Comparison of ENCODE assay signal across 7 mouse cellular contexts in genomic region chr7:64287414-64288091, GRCm38 (mm10). TPM values are rescaled to one million over a fixed set of nuclear protein-coding genes. Genes with fewer than 3 reads are reported as not detected.
DNase-seq lines count a peak whose midpoint lies in the region; ATAC-seq lines count a peak whose summit lies in the region.

Gene Mtmr10, plus strand, starts transcription at chr7:64287653.

- H3K27me3 ChIP-seq in embryonic facial prominence, embryonic 11.5 days (ENCODE audit: control insufficient read depth, insufficient read depth, low read length), result no peaks in the 10 kb centered on the region
- H3K27me3 ChIP-seq in limb, embryonic 10.5 days (ENCODE audit: low read depth, poor library complexity, severe bottlenecking), result no peaks in the 10 kb centered on the region
- no peaks in the 10 kb centered on the region for H3K27me3 ChIP-seq in midbrain, embryonic 13.5 days

- H3K4me3 ChIP-seq in embryonic facial prominence, embryonic 11.5 days (ENCODE audit: low read depth, low read length), result peak within 1 kb of the TSS; percentile 53
- peak within 1 kb of the TSS; percentile 87 for H3K4me3 ChIP-seq in limb, embryonic 10.5 days
- H3K4me3 ChIP-seq in midbrain, embryonic 13.5 days (replicated peaks), result peak within 1 kb of the TSS; percentile 88

- peak; percentile 96 for ATAC-seq in embryonic facial prominence, embryonic 11.5 days (replicated peaks; ENCODE audit: insufficient number of reproducible peaks, low FRiP score, low TSS enrichment, low read depth)
- ATAC-seq in granulocyte monocyte progenitor cell, adult 5-6 weeks (replicated peaks; ENCODE audit: poor library complexity, severe bottlenecking), result peak; percentile 98
- peak; percentile 98 for ATAC-seq in midbrain, embryonic 13.5 days

- H3K4me2 ChIP-seq in embryonic facial prominence, embryonic 11.5 days (ENCODE audit: low read depth, low read length), result peak within 1 kb of the TSS; percentile 57
- peak within 1 kb of the TSS; percentile 65 for H3K4me2 ChIP-seq in midbrain, embryonic 13.5 days (replicated peaks)

- peak; percentile 99 for DNase-seq in adrenal gland, postnatal 14 days
- peak; percentile 97 for DNase-seq in embryonic facial prominence, embryonic 11.5 days (ENCODE audit: low spot score)
- peak; percentile 98 for DNase-seq in kidney, adult 11 months
- DNase-seq in limb, embryonic 10.5 days (ENCODE audit: low spot score), result peak; percentile 97
- peak; percentile 86 for DNase-seq in spleen, adult 12 weeks (ENCODE audit: low spot score)

- no peaks in the 10 kb centered on the region for H3K4me1 ChIP-seq in embryonic facial prominence, embryonic 11.5 days (ENCODE audit: control insufficient read depth, insufficient read depth, low read length)
- no peaks in the 10 kb centered on the region for H3K4me1 ChIP-seq in limb, embryonic 10.5 days
- H3K4me1 ChIP-seq in midbrain, embryonic 13.5 days (replicated peaks), result peaks cover 23% of the 10 kb centered on the region

- WGBS in embryonic facial prominence, embryonic 11.5 days, result under 1% methylated on average over 76 of the region's 77 CpGs
- under 1% methylated on average over 77 of the region's 77 CpGs for WGBS in limb, embryonic 10.5 days
- under 1% methylated on average over 77 of the region's 77 CpGs for WGBS in midbrain, embryonic 13.5 days

- no peak within 1 kb of the TSS for H3K27ac ChIP-seq in embryonic facial prominence, embryonic 11.5 days (replicated peaks; ENCODE audit: low read depth, low read length)
- peak within 1 kb of the TSS; percentile 91 for H3K27ac ChIP-seq in limb, embryonic 10.5 days
- H3K27ac ChIP-seq in midbrain, embryonic 13.5 days, result peak within 1 kb of the TSS; percentile 78

- H3K9me3 ChIP-seq in embryonic facial prominence, embryonic 11.5 days (replicated peaks; ENCODE audit: control insufficient read depth, low read length), result no peaks in the 10 kb centered on the region
- H3K9me3 ChIP-seq in limb, embryonic 10.5 days (replicated peaks), result no peaks in the 10 kb centered on the region
- no peaks in the 10 kb centered on the region for H3K9me3 ChIP-seq in midbrain, embryonic 13.5 days

- peak within 1 kb of the TSS; percentile 64 for H3K9ac ChIP-seq in embryonic facial prominence, embryonic 11.5 days (replicated peaks; ENCODE audit: low read length)
- H3K9ac ChIP-seq in midbrain, embryonic 13.5 days (replicated peaks), result peak within 1 kb of the TSS; percentile 85

- no peaks in the 10 kb centered on the region for H3K36me3 ChIP-seq in embryonic facial prominence, embryonic 11.5 days (replicated peaks; ENCODE audit: control insufficient read depth, insufficient read depth, low read depth, low read length)
- no peaks in the 10 kb centered on the region for H3K36me3 ChIP-seq in limb, embryonic 10.5 days
- H3K36me3 ChIP-seq in midbrain, embryonic 13.5 days, result peaks cover 8% of the 10 kb centered on the region; the same call in 1 of the 2 replicates

RNA-seq across cellular contexts. Expression of gene Mtmr10, which starts in this region (rescaled TPM):
- 22.4 and 26.7 TPM in 2 replicates for total RNA-seq in adrenal gland, postnatal 14 days (2021)
- 12.4 and 13.2 TPM in 2 replicates for polyA plus RNA-seq in embryonic facial prominence, embryonic 11.5 days (2014; fragmentation: Nextera tagmentation; extraction: Ambion mirVana)
- total RNA-seq in granulocyte monocyte progenitor cell, adult 5-6 weeks (2014; fragmentation: Nextera tagmentation), result 3.5 and 7.8 TPM in 2 replicates
- total RNA-seq in granulocyte monocyte progenitor cell, adult 5-6 weeks (2017), result 3.5 and 4.5 TPM in 2 replicates
- polyA plus RNA-seq in limb, embryonic 10.5 days (2016; fragmentation: Nextera tagmentation; extraction: Ambion mirVana), result 8.5 and 10.5 TPM in 2 replicates
- 9.9 and 10.9 TPM in 2 replicates for polyA plus RNA-seq in midbrain, embryonic 13.5 days (2015; fragmentation: Nextera tagmentation; extraction: Ambion mirVana)
